Mouse (Mus musculus): Measurements from ENCODE around the gene Tmem210.

GRCm38 (mm10) chr2:25273010-25273409 is 14.9 kb upstream of the Tmem210 start:
- TF ChIP-seq CTCF (IDR thresholded peaks at IDR 0.05; ENCODE audit: low read depth, low read length) (no peak), GATA1 (IDR thresholded peaks at IDR 0.05; ENCODE audit: borderline replicate concordance, low read length) (no peak), TAL1 (conservative IDR thresholded peaks at IDR 0.05; ENCODE audit: low read depth, low read length) (no peak)

All from G1E (cell line).